Mouse (Mus musculus) forebrain, embryonic 15.5 days (tissue): Measurements from ENCODE around the gene Stil. TPM values are rescaled to one million over a fixed set of nuclear protein-coding genes. Genes with fewer than 3 reads are reported as not detected.

Source experiments
- ATAC-seq: fragments of 200-750 bp; cut with Nextera tagmentation; replicated peaks from 2 replicates; pipeline ENCODE4 v1.8.0; 2017; ENCODE audit warnings: mild to moderate bottlenecking, moderate TSS enrichment, moderate library complexity
- H3K27ac ChIP-seq: fragments of 300-500 bp; sonication (generic); replicated peaks from 2 replicates; pipeline ENCODE4 v1.5.1; 2015; ENCODE audit warnings: mild to moderate bottlenecking, inconsistent platforms
- H3K27me3 ChIP-seq: fragments of 300-500 bp; sonication (generic); 2 replicates; pipeline ENCODE4 v1.6.1; 2015; ENCODE audit warnings: inconsistent platforms
- H3K36me3 ChIP-seq: fragments of 300-500 bp; sonication (generic); 2 replicates; pipeline ENCODE4 v1.6.1; 2015; ENCODE audit warnings: mild to moderate bottlenecking, inconsistent platforms
- H3K4me1 ChIP-seq: fragments of 300-500 bp; sonication (generic); 2 replicates; pipeline ENCODE4 v1.6.1; 2015; ENCODE audit warnings: inconsistent platforms
- H3K4me2 ChIP-seq: fragments of 300-500 bp; sonication (generic); replicated peaks from 2 replicates; pipeline ENCODE4 v1.6.1; 2015; ENCODE audit warnings: mild to moderate bottlenecking, inconsistent platforms
- H3K4me3 ChIP-seq: fragments of 300-500 bp; sonication (generic); 2 replicates; pipeline ENCODE4 v1.5.1; 2015; ENCODE audit warnings: mild to moderate bottlenecking, inconsistent platforms
- H3K9ac ChIP-seq: fragments of 300-500 bp; sonication (generic); replicated peaks from 2 replicates; pipeline ENCODE4 v1.6.1; 2015; ENCODE audit warnings: mild to moderate bottlenecking, inconsistent platforms
- H3K9me3 ChIP-seq: fragments of 300-500 bp; sonication (generic); 2 replicates; pipeline ENCODE4 v1.6.1; 2016; ENCODE audit warnings: inconsistent platforms
- WGBS: fragments of 180-500 bp; shearing (Covaris S2); methylation state at CpG from one replicate; pipeline ENCODE4 v1.1.7; 2015; ENCODE audit warnings: mixed read lengths; 5-methylcytosine and 5-hydroxymethylcytosine counted together
- polyA plus RNA-seq: library from polyadenylated mRNA; unstranded; fragments of >200 nt; fragmentation: Nextera tagmentation; extraction: Ambion mirVana; gene quantifications from 2 replicates; pipeline ENCODE4 v1.2.1, GENCODE M21; 2015

Stil gene
- polyA plus RNA-seq, 1 experiment from 2014 or later = 5.7 TPM

DNA sequence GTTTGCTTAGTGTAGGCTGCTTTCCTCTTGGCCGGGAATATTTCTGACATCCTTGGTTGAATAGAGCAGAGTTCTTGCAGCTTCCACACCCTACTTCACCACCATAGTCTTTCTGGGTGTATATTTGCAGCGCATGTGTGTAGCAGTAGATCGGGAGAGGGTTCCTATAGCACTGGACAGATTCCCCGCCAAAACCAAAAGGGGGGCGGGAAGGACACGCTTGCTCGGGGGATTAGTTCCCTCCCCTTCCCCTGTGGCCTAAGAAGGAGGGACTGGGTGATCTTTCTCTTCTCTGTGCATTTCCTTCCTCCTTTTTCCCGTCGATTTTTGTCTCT, 62.5 kb downstream of the Stil start:
- Histone ChIP-seq H3K9ac (no peak overlapping the region), H3K4me3 (peak overlapping the region; percentile 49), H3K27me3 (peaks cover 88% of the 10 kb centered on the region), H3K4me1 (peaks cover 24% of the 10 kb centered on the region), H3K9me3 (no peaks in the 10 kb centered on the region), H3K27ac (no peak overlapping the region), H3K4me2 (peak overlapping the region; percentile 95), H3K36me3 (no peaks in the 10 kb centered on the region)
- under 1% methylated on average over 9 of the region's 9 CpGs for WGBS
- no peak for ATAC-seq

DNA sequence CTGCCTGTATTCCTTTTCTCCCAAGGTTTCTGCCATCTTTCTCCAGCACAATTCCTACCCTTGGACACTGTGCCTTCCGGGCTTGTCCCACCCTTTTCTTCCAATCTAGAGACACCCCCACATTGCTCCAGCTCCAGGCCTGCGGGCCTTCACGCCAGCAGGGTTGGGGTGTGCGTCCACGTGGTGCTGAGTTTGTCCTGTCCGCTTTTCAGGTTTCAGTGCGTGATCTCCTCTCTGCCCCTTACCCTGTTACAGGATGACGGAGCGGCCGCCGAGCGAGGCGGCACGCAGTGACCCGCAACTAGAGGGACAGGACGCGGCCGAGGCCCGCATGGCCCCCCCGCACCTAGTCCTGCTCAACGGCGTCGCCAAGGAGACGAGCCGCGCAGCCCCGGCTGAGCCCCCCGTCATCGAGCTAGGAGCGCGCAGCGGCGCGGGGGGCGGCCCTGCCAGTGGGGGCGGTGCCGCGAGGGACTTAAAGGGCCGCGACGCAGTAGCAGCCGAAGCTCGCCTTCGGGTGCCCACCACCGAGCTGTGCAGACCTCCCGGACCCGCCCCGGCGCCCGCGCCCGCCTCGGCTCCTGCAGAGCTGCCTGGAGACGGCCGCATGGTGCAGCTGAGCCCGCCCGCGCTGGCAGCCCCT, 63.0 kb downstream of the Stil start:
- peaks cover 21% of the 10 kb centered on the region for H3K4me1 ChIP-seq
- no peak overlapping the region for H3K27ac ChIP-seq
- peaks cover 87% of the 10 kb centered on the region for H3K27me3 ChIP-seq
- H3K36me3 ChIP-seq = no peaks in the 10 kb centered on the region
- H3K4me3 ChIP-seq = peak overlapping the region; percentile 49
- H3K9me3 ChIP-seq = no peaks in the 10 kb centered on the region
- H3K4me2 ChIP-seq = peak overlapping the region; percentile 95
- ATAC-seq = peak; percentile 89
- H3K9ac ChIP-seq = peak overlapping the region; percentile 38
- under 1% methylated on average over 47 of the region's 58 CpGs for WGBS

DNA sequence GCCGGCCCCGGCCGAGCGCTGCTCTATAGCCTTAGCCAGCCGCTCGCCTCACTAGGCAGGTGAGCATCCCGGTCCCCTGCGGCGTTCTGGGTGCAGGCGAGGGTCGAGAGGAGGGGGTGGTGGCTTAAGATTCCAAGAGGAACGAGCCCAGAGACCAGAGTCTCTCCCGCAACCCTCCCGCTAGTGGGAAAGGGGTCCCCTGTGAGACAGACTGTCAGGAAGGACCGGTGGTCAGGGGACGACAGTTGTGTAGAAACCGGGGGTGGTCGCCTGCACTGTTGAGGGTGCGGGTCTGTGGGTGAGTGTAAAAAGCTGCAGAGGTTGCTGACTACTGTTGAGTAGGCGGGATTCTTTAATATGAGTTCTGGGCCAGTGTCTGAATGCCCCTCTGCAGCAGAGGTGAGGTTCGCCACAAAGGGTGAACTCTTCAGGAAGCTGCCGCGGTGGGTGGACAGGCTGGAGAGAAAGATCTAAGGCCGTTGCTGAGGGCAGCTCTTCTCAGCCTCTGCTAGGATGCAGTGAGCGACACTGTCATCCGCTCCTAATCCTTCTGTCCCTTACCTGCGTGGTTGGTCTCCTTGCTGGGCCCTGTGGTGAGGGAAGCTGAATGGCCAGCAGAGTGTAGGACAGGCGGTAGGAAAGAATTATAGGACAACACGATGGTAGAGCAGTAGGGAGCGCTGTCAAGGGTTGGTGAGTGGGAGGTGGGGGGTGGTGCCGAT, 63.7 kb downstream of the Stil start:
- H3K4me2 ChIP-seq = peak overlapping the region; percentile 95
- ATAC-seq = peak; percentile 42
- peak overlapping the region; percentile 38 for H3K9ac ChIP-seq
- peaks cover 18% of the 10 kb centered on the region for H3K4me1 ChIP-seq
- peaks cover 82% of the 10 kb centered on the region for H3K27me3 ChIP-seq
- H3K4me3 ChIP-seq = peak overlapping the region; percentile 49
- no peaks in the 10 kb centered on the region for H3K9me3 ChIP-seq
- no peak overlapping the region for H3K27ac ChIP-seq
- under 1% methylated on average over 31 of the region's 31 CpGs for WGBS
- no peaks in the 10 kb centered on the region for H3K36me3 ChIP-seq

DNA sequence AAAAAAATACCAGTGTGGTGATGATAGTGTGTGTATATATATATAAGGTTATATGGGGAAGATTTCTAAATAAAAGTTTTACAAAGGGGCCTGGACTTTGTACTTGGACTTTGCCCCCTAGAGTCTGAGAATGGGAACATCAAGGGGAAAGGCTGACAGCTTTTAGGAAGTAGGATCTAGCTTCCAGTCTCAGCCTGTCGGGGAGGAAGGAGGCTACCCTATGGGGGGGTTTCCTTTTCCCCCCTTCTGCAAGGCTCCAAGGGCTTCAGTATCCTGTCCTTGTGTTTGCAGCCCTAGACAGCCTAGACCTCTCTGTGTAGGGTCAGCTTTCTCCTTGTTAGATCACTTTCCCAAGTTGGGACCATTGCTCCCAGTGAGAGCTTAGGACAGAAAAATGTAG, 71.7 kb downstream of the Stil start:
- Histone ChIP-seq H3K27me3 (peaks cover 5% of the 10 kb centered on the region; the same call in 1 of the 2 replicates), H3K27ac (no peak overlapping the region), H3K4me3 (no peak overlapping the region), H3K4me2 (no peak overlapping the region), H3K9ac (no peak overlapping the region), H3K36me3 (no peaks in the 10 kb centered on the region), H3K4me1 (no peaks in the 10 kb centered on the region), H3K9me3 (no peaks in the 10 kb centered on the region)
- no peak for ATAC-seq
- 43% methylated on average over 1 of the region's 1 CpGs for WGBS

DNA sequence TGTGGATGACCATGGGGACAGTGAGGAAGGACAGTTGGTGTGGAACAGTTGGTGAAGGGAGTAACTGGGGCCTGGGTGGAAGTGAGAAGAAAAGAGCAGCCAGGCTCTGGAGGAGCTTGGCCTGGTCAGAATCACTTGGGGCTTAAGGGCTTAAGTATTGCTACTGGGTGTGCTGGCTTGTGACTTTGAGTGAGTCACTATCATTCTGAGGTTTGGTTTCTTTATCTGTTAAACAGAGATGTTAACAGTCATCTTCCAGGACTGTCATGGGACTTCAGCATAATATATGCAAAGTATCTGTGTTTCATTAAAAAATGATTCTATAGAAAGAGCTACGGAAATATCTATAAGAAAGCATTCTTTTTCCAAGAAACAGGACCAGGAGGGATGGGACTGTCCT, 74.8 kb downstream of the Stil start:
- Histone ChIP-seq H3K4me2 (no peak overlapping the region), H3K4me1 (peaks cover 12% of the 10 kb centered on the region), H3K27ac (no peak overlapping the region), H3K9ac (no peak overlapping the region), H3K36me3 (no peaks in the 10 kb centered on the region), H3K9me3 (no peaks in the 10 kb centered on the region), H3K27me3 (no peaks in the 10 kb centered on the region), H3K4me3 (no peak overlapping the region)
- no peak for ATAC-seq
- 93% methylated on average over 1 of the region's 1 CpGs for WGBS

DNA sequence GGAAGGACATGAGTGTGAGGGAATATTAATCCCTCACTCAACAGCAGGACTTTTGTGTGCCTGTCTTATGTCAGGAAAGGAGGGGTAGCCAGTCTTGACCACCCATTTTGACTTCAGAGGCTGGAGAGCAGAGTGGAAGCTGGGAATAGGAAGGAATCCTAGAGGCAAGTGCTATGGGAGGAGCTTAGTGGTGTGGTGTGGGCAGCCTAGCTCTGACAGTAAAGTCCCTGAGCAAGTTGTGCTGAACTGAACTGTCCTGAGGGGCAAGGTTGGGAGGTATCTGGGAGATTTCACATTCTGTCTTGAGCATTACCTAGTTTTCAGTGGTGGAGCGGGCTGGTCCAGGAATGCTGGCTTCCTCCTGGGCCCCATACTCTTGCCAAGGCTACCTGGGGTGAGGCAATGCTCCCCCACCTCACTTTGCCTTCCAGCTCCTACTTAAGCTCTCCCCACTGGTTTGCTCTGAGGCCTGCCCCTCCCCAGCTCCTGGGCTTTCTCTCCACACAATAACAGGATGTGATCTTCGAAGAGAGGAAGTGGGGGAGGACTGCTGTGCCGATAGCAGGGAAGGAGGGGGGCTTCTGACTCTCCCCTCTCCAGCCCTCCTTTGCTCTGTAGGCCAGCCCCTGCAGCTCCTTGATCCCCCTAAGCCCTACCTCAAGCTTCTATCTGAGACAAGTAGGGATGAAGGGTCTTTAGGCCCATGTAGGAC, 75.4 kb downstream of the Stil start:
- Histone ChIP-seq H3K9me3 (no peaks in the 10 kb centered on the region), H3K36me3 (no peaks in the 10 kb centered on the region), H3K27ac (no peak overlapping the region), H3K27me3 (no peaks in the 10 kb centered on the region), H3K9ac (no peak overlapping the region), H3K4me2 (no peak overlapping the region), H3K4me3 (no peak overlapping the region), H3K4me1 (peaks cover 14% of the 10 kb centered on the region)
- no peak for ATAC-seq
- WGBS = 50% methylated on average over 3 of the region's 3 CpGs

DNA sequence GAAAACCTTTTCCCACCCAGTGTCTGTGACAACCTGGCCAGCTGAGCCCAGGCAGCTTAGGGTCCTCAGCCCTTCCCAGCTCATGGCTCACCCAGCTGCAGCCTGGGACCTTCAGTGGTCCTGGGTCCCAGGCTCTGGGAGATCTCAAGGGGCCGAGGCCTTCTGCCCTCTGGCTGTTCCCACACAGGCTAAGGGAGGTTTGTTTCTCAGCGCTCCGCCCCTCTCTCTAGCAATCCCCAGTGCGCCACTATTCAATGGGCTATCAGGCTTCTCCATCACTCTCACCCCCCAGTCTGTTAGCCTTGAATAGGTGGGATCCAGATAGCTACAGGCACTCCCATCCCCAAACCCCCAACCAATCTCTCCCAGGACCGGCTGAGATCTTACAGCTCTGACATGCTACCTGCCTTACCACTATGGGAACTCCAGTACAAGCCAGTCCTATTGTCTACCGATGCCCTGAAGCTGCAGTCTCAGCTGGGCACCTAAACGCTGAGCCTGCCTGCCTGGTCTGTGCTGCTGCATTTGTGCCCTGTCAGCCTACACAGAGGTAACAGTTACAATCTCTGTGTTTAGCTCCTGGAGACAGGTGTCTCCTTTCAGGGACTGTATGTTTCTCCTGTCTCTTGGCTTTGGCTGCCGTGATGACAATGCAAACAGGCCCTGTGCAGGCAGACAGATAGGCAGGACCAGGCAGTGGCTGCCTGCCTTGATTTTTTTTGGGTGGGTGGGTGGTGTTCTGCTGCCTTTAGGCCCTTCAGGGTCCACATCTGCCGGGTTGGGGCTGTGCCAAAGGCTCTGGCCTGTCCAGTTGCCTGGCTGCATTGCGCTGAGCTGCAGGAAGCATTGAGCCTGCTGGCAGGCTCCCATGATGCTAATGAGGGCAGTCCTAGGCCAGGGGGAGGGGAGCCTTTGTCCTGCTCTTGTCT, 79.2 kb downstream of the Stil start:
- ATAC-seq = peak; percentile 88
- Histone ChIP-seq H3K36me3 (no peaks in the 10 kb centered on the region), H3K9ac (no peak overlapping the region), H3K9me3 (no peaks in the 10 kb centered on the region), H3K27me3 (no peaks in the 10 kb centered on the region), H3K4me2 (no peak overlapping the region), H3K4me1 (peaks cover 14% of the 10 kb centered on the region), H3K27ac (0 out of 2 replicates have a peak overlapping the region, but pooled peaks have one; percentile 21), H3K4me3 (no peak overlapping the region)
- WGBS = 9% methylated on average over 10 of the region's 10 CpGs

DNA sequence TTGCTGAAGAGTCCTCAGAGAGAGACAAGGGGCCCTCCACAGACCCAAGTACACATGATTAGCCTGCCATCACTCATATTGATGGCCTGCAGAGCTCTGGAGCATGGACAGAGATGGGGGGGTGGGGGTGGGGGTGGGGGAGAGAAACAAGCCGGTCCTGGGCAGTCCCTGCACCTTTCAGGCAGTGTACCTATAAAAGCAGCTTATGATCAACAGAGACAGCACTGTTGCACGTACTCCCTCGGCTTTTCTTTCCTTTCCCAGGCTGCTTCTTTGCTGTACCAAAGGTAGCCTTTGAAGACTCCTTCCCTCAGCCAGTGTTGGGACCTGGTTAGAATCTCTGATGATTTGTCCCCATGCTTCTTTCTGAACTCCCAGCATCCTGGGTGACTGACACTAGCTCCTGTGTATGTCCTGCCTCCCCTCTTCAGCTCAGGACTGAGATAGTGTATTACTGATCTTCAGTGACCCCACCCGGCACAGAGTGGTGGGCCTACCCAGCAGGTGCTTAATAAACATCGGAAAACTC, 79.9 kb downstream of the Stil start:
- H3K9ac ChIP-seq = no peak overlapping the region
- H3K4me3 ChIP-seq = no peak overlapping the region
- H3K27ac ChIP-seq = no peak overlapping the region
- WGBS = 10% methylated on average over 5 of the region's 5 CpGs
- H3K27me3 ChIP-seq = no peaks in the 10 kb centered on the region
- ATAC-seq = no peak
- no peaks in the 10 kb centered on the region for H3K9me3 ChIP-seq
- H3K36me3 ChIP-seq = no peaks in the 10 kb centered on the region
- peaks cover 14% of the 10 kb centered on the region for H3K4me1 ChIP-seq
- no peak overlapping the region for H3K4me2 ChIP-seq

DNA sequence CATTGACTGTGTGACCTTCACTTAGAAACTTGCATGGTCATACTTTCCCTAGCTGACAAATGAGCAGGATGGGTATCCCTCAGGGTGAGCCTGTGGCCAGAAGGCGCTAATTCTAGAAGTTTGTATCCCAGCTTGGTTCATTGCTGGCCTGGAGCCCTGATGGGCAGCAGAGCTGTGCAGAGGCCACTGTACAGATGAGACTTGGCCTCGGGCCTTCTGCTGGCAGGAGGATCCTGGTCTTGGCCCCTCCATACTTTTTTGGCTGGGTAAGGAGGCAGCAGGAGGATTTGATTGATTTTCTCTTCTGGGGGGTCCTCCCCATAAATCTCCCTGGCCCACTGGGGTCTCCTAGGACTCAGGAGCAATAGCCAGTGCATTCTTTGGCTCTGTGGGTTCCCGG, 83.1 kb downstream of the Stil start:
- Histone ChIP-seq H3K9ac (no peak overlapping the region), H3K4me1 (peaks cover 14% of the 10 kb centered on the region), H3K27me3 (peaks cover 11% of the 10 kb centered on the region; the same call in 1 of the 2 replicates), H3K36me3 (no peaks in the 10 kb centered on the region), H3K4me3 (no peak overlapping the region), H3K9me3 (no peaks in the 10 kb centered on the region), H3K4me2 (no peak overlapping the region), H3K27ac (no peak overlapping the region)
- no peak for ATAC-seq
- 78% methylated on average over 3 of the region's 3 CpGs for WGBS

DNA sequence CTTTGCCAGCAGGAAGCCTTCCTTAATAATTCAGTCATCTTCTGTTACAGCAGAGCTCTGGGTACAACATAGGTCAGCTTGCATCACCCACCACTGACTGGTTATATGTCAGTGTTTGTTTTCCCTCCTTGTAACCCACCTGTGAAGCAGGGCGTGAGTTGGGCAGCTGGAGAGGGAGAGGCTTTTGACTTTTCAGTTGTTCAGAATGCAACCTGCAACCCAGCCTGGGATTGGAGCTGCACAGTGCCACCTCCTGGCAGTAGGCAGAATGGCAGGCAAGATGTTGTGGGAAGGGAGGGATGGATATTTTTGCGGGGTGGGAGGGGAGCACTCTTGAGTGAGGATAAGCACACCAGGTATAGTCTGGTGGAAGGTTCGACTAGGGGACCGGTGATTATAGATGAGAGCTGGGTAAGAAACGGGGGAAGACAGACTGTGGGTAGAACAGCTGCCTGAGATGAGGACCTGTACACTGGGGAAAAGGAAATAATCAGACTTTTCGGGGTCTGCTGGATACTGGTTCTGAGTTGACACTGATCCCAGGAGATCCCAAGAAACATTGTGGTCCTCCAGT, 85.7 kb downstream of the Stil start:
- ATAC-seq = peak; percentile 53; the same call in 1 of the 2 replicates
- no peaks in the 10 kb centered on the region for H3K9me3 ChIP-seq
- H3K36me3 ChIP-seq = no peaks in the 10 kb centered on the region
- H3K4me2 ChIP-seq = no peak overlapping the region
- no peak overlapping the region for H3K27ac ChIP-seq
- H3K9ac ChIP-seq = no peak overlapping the region
- 16% methylated on average over 6 of the region's 6 CpGs for WGBS
- peaks cover 12% of the 10 kb centered on the region; the same call in 1 of the 2 replicates for H3K27me3 ChIP-seq
- no peak overlapping the region for H3K4me3 ChIP-seq
- H3K4me1 ChIP-seq = no peaks in the 10 kb centered on the region

DNA sequence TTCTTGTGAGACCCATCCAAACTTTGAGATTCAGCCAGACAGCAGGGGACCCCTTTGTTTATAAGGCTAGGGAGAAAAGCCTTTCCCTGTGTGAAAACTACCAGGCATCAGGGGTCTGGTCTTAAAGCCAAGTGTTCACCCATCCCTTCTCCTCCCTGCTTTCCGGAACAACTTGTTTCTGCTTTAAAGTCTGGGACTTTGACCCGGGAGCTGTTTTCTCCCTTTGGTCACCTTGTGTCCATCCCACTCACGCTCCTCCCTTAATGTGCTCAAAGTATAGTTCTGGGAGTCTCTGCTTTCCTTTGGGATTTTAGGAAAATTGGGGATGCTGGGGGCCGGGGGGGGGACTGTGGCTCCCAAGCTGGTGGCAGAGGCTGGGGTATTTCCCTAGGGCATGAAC, 86.3 kb downstream of the Stil start:
- no peak overlapping the region for H3K27ac ChIP-seq
- no peak overlapping the region for H3K4me2 ChIP-seq
- no peak overlapping the region for H3K4me3 ChIP-seq
- H3K9ac ChIP-seq = no peak overlapping the region
- 69% methylated on average over 4 of the region's 4 CpGs for WGBS
- no peak for ATAC-seq
- no peaks in the 10 kb centered on the region for H3K4me1 ChIP-seq
- peaks cover 12% of the 10 kb centered on the region; the same call in 1 of the 2 replicates for H3K27me3 ChIP-seq
- no peaks in the 10 kb centered on the region for H3K9me3 ChIP-seq
- no peaks in the 10 kb centered on the region for H3K36me3 ChIP-seq
